Mouse (Mus musculus): Measurements from ENCODE around the gene Ptgis.

Ptgis gene

GRCm38 (mm10) chr2:167240008-167240964 is at the start of gene Ptgis:
Ptgis (minus strand) TSS chr2:167240604.
- no peak for DNase-seq (ENCODE audit: low spot score in 2 of 2)

GRCm38 (mm10) chr2:167281461-167281860 is 41.1 kb upstream of the Ptgis start:
- no peak for DNase-seq (ENCODE audit: low spot score in 2 of 2)

GRCm38 (mm10) chr2:167280986-167281310 is 40.5 kb upstream of the Ptgis start:
- no peak for DNase-seq (ENCODE audit: low spot score in 2 of 2)

- DNase-seq (ENCODE audit: low spot score in 2 of 2), result peak; percentile 43 to 57
Measured at GRCm38 (mm10) chr2:167280090-167280985, 39.9 kb upstream of the Ptgis start.

GRCm38 (mm10) chr2:167278751-167279526 is 38.5 kb upstream of the Ptgis start:
- no peak for DNase-seq (ENCODE audit: low spot score in 2 of 2)

GRCm38 (mm10) chr2:167278011-167278410 is 37.6 kb upstream of the Ptgis start:
- no peak for DNase-seq (ENCODE audit: low spot score in 2 of 2)

- DNase-seq (ENCODE audit: low spot score in 2 of 2), result no peak
Measured at GRCm38 (mm10) chr2:167277026-167277425, 36.6 kb upstream of the Ptgis start.

- no peak for DNase-seq (ENCODE audit: low spot score in 2 of 2)
Measured at GRCm38 (mm10) chr2:167275856-167276255, 35.5 kb upstream of the Ptgis start.

- DNase-seq (ENCODE audit: low spot score in 2 of 2), result no peak
Measured at GRCm38 (mm10) chr2:167274713-167275465, 34.5 kb upstream of the Ptgis start.

- DNase-seq (ENCODE audit: low spot score in 2 of 2), result no peak
Measured at GRCm38 (mm10) chr2:167273206-167273740, 32.9 kb upstream of the Ptgis start.

- no peak for DNase-seq (ENCODE audit: low spot score in 2 of 2)
Measured at GRCm38 (mm10) chr2:167272706-167273105, 32.3 kb upstream of the Ptgis start.

GRCm38 (mm10) chr2:167271121-167271521 is 30.7 kb upstream of the Ptgis start:
- no peak for DNase-seq (ENCODE audit: low spot score in 2 of 2)

- DNase-seq (ENCODE audit: low spot score in 2 of 2), result no peak
Measured at GRCm38 (mm10) chr2:167270496-167270895, 30.1 kb upstream of the Ptgis start.

- no peak for DNase-seq (ENCODE audit: low spot score in 2 of 2)
Measured at GRCm38 (mm10) chr2:167268721-167269120, 28.3 kb upstream of the Ptgis start.

- no peak for DNase-seq (ENCODE audit: low spot score in 2 of 2)
Measured at GRCm38 (mm10) chr2:167268411-167268690, 27.9 kb upstream of the Ptgis start.

GRCm38 (mm10) chr2:167267531-167268410 is 27.4 kb upstream of the Ptgis start:
- DNase-seq (ENCODE audit: low spot score in 2 of 2), result peak in 1 of 2 experiments; percentile 19

GRCm38 (mm10) chr2:167266231-167266630 is 25.8 kb upstream of the Ptgis start:
- DNase-seq (ENCODE audit: low spot score in 2 of 2), result no peak

GRCm38 (mm10) chr2:167265806-167266205 is 25.4 kb upstream of the Ptgis start:
- DNase-seq (ENCODE audit: low spot score in 2 of 2), result no peak

- DNase-seq (ENCODE audit: low spot score in 2 of 2), result no peak
Measured at GRCm38 (mm10) chr2:167265021-167265420, 24.6 kb upstream of the Ptgis start.

GRCm38 (mm10) chr2:167263931-167264330 is 23.5 kb upstream of the Ptgis start:
- DNase-seq (ENCODE audit: low spot score in 2 of 2), result no peak

Measured in right cerebral cortex, postnatal 36 days (tissue).